Mouse (Mus musculus): Measurements from ENCODE around the gene Sds. TPM values are rescaled to one million over a fixed set of nuclear protein-coding genes. Genes with fewer than 3 reads are reported as not detected.

Gene Sds
- total and polyA plus RNA-seq, 3 experiments, result not detected

- Histone ChIP-seq H3K9me3 (replicated peaks) (no peaks in the 10 kb centered on the region), H3K36me3 (replicated peaks) (no peaks in the 10 kb centered on the region), H3K4me3 (ENCODE audit: low read depth, low read length) (no peak overlapping the region), H3K4me1 (ENCODE audit: insufficient read depth, low read depth, low read length) (no peaks in the 10 kb centered on the region), H3K27me3 (ENCODE audit: insufficient read depth, low read length) (peaks cover 35% of the 10 kb centered on the region)
- DNase-seq (ENCODE audit: low spot score) (no peak), ATAC-seq (ENCODE audit: extremely low read depth, insufficient number of reproducible peaks, low FRiP score, poor library complexity, severe bottlenecking) (no peak)
- TF ChIP-seq POLR2AphosphoS5 (IDR thresholded peaks at IDR 0.05; ENCODE audit: insufficient replicate concordance, low read depth, low read length) (no peak), GATA1 (IDR thresholded peaks at IDR 0.05; ENCODE audit: borderline replicate concordance, low read length) (no peak), CTCF (IDR thresholded peaks at IDR 0.05; ENCODE audit: low read depth, low read length) (no peak), GATA2 (IDR thresholded peaks at IDR 0.05; ENCODE audit: borderline replicate concordance, low read depth, low read length) (no peak), TAL1 (conservative IDR thresholded peaks at IDR 0.05; ENCODE audit: low read depth, low read length) (no peak)
Measured at GRCm38 (mm10) chr5:120475861-120476260, 465 bp upstream of the Sds start.

- no peak for TF ChIP-seq TAL1 (conservative IDR thresholded peaks at IDR 0.05; ENCODE audit: low read depth, low read length)
- TF ChIP-seq POLR2AphosphoS5 (IDR thresholded peaks at IDR 0.05; ENCODE audit: insufficient replicate concordance, low read depth, low read length), result no peak
- no peak for TF ChIP-seq CTCF (IDR thresholded peaks at IDR 0.05; ENCODE audit: low read depth, low read length)
- TF ChIP-seq GATA1 (IDR thresholded peaks at IDR 0.05; ENCODE audit: borderline replicate concordance, low read length), result no peak
- no peak for TF ChIP-seq GATA2 (IDR thresholded peaks at IDR 0.05; ENCODE audit: borderline replicate concordance, low read depth, low read length)
Measured at GRCm38 (mm10) chr5:120477993-120478392, 1.7 kb downstream of the Sds start.

GRCm38 (mm10) chr5:120479538-120479937 lies 3.2 kb downstream of the Sds start:
- no peak for DNase-seq (ENCODE audit: low spot score)
- H3K4me3 ChIP-seq (ENCODE audit: low read depth, low read length), result no peak overlapping the region
- ATAC-seq (ENCODE audit: extremely low read depth, insufficient number of reproducible peaks, low FRiP score, poor library complexity, severe bottlenecking), result no peak
- H3K36me3 ChIP-seq (replicated peaks), result peaks cover 13% of the 10 kb centered on the region
- no peaks in the 10 kb centered on the region for H3K9me3 ChIP-seq (replicated peaks)
- peaks cover 25% of the 10 kb centered on the region for H3K27me3 ChIP-seq (ENCODE audit: insufficient read depth, low read length)
- TF ChIP-seq POLR2AphosphoS5 (IDR thresholded peaks at IDR 0.05; ENCODE audit: insufficient replicate concordance, low read depth, low read length), result no peak
- no peak for TF ChIP-seq GATA2 (IDR thresholded peaks at IDR 0.05; ENCODE audit: borderline replicate concordance, low read depth, low read length)
- no peak for TF ChIP-seq GATA1 (IDR thresholded peaks at IDR 0.05; ENCODE audit: borderline replicate concordance, low read length)
- TF ChIP-seq TAL1 (conservative IDR thresholded peaks at IDR 0.05; ENCODE audit: low read depth, low read length), result no peak
- TF ChIP-seq CTCF (IDR thresholded peaks at IDR 0.05; ENCODE audit: low read depth, low read length), result no peak
- no peaks in the 10 kb centered on the region for H3K4me1 ChIP-seq (ENCODE audit: insufficient read depth, low read depth, low read length)

More at GRCm38 (mm10) chr5:120477993-120478392, 1.7 kb downstream of the Sds start:
- ATAC-seq (ENCODE audit: extremely low read depth, insufficient number of reproducible peaks, low FRiP score, poor library complexity, severe bottlenecking) (no peak), DNase-seq (ENCODE audit: low spot score) (no peak)
- Histone ChIP-seq H3K36me3 (replicated peaks) (no peaks in the 10 kb centered on the region), H3K27me3 (ENCODE audit: insufficient read depth, low read length) (peaks cover 36% of the 10 kb centered on the region), H3K4me3 (ENCODE audit: low read depth, low read length) (no peak overlapping the region), H3K9me3 (replicated peaks) (no peaks in the 10 kb centered on the region), H3K4me1 (ENCODE audit: insufficient read depth, low read depth, low read length) (no peaks in the 10 kb centered on the region)

- Histone ChIP-seq H3K9me3 (replicated peaks) (no peaks in the 10 kb centered on the region), H3K4me1 (ENCODE audit: insufficient read depth, low read depth, low read length) (no peaks in the 10 kb centered on the region), H3K27me3 (ENCODE audit: insufficient read depth, low read length) (peaks cover 20% of the 10 kb centered on the region), H3K4me3 (ENCODE audit: low read depth, low read length) (no peak overlapping the region), H3K36me3 (replicated peaks) (peaks cover 30% of the 10 kb centered on the region)
- DNase-seq (ENCODE audit: low spot score) (no peak), ATAC-seq (ENCODE audit: extremely low read depth, insufficient number of reproducible peaks, low FRiP score, poor library complexity, severe bottlenecking) (no peak)
- no peak for TF ChIP-seq TAL1 (conservative IDR thresholded peaks at IDR 0.05; ENCODE audit: low read depth, low read length)
- no peak for TF ChIP-seq GATA1 (IDR thresholded peaks at IDR 0.05; ENCODE audit: borderline replicate concordance, low read length)
- TF ChIP-seq POLR2AphosphoS5 (IDR thresholded peaks at IDR 0.05; ENCODE audit: insufficient replicate concordance, low read depth, low read length), result no peak
- TF ChIP-seq GATA2 (IDR thresholded peaks at IDR 0.05; ENCODE audit: borderline replicate concordance, low read depth, low read length), result no peak
- TF ChIP-seq CTCF (IDR thresholded peaks at IDR 0.05; ENCODE audit: low read depth, low read length), result no peak
Measured at GRCm38 (mm10) chr5:120481205-120481604, 4.9 kb downstream of the Sds start.

GRCm38 (mm10) chr5:120483399-120483798 lies 7.1 kb downstream of the Sds start:
- TF ChIP-seq GATA1 (IDR thresholded peaks at IDR 0.05; ENCODE audit: borderline replicate concordance, low read length) (no peak), TAL1 (conservative IDR thresholded peaks at IDR 0.05; ENCODE audit: low read depth, low read length) (no peak), CTCF (IDR thresholded peaks at IDR 0.05; ENCODE audit: low read depth, low read length) (no peak), POLR2AphosphoS5 (IDR thresholded peaks at IDR 0.05; ENCODE audit: insufficient replicate concordance, low read depth, low read length) (no peak), GATA2 (IDR thresholded peaks at IDR 0.05; ENCODE audit: borderline replicate concordance, low read depth, low read length) (no peak)
- ATAC-seq (ENCODE audit: extremely low read depth, insufficient number of reproducible peaks, low FRiP score, poor library complexity, severe bottlenecking) (no peak), DNase-seq (ENCODE audit: low spot score) (no peak)
- H3K36me3 ChIP-seq (replicated peaks), result peaks cover 52% of the 10 kb centered on the region
- H3K4me3 ChIP-seq (ENCODE audit: low read depth, low read length), result no peak overlapping the region
- no peaks in the 10 kb centered on the region for H3K4me1 ChIP-seq (ENCODE audit: insufficient read depth, low read depth, low read length)
- H3K27me3 ChIP-seq (ENCODE audit: insufficient read depth, low read length), result peaks cover 13% of the 10 kb centered on the region; the same call in 1 of the 2 replicates
- no peaks in the 10 kb centered on the region for H3K9me3 ChIP-seq (replicated peaks)

- TF ChIP-seq GATA2 (IDR thresholded peaks at IDR 0.05; ENCODE audit: borderline replicate concordance, low read depth, low read length) (no peak), TAL1 (conservative IDR thresholded peaks at IDR 0.05; ENCODE audit: low read depth, low read length) (no peak), POLR2AphosphoS5 (IDR thresholded peaks at IDR 0.05; ENCODE audit: insufficient replicate concordance, low read depth, low read length) (no peak), CTCF (IDR thresholded peaks at IDR 0.05; ENCODE audit: low read depth, low read length) (no peak), GATA1 (IDR thresholded peaks at IDR 0.05; ENCODE audit: borderline replicate concordance, low read length) (no peak)
- no peaks in the 10 kb centered on the region for H3K9me3 ChIP-seq (replicated peaks)
- no peaks in the 10 kb centered on the region for H3K27me3 ChIP-seq (ENCODE audit: insufficient read depth, low read length)
- peaks cover 91% of the 10 kb centered on the region for H3K36me3 ChIP-seq (replicated peaks)
- peaks cover 6% of the 10 kb centered on the region for H3K4me1 ChIP-seq (ENCODE audit: insufficient read depth, low read depth, low read length)
- ATAC-seq (ENCODE audit: extremely low read depth, insufficient number of reproducible peaks, low FRiP score, poor library complexity, severe bottlenecking) (no peak), DNase-seq (ENCODE audit: low spot score) (no peak)
- no peak overlapping the region for H3K4me3 ChIP-seq (ENCODE audit: low read depth, low read length)
Measured at GRCm38 (mm10) chr5:120487844-120488243, 11.5 kb downstream of the Sds start.
